Mouse (Mus musculus) megakaryocyte, embryonic 14.5 days (primary cell): ENCODE measurements around the gene Nav3. TPM values are rescaled to one million over a fixed set of nuclear protein-coding genes. Genes with fewer than 3 reads are reported as not detected.
"Not testable (repeated sequence)": the region's sequence is repeated elsewhere in the genome, so short reads cannot be mapped to it uniquely, and the experiment has no call there.

ENCODE experiments used
- H3K27me3 ChIP-seq: replicated peaks from 2 replicates; pipeline ENCODE3; 2012; ENCODE audit warnings: inconsistent platforms
- H3K36me3 ChIP-seq: replicated peaks from 2 replicates; pipeline ENCODE3; 2012; ENCODE audit warnings: low read length, inconsistent platforms, mixed read lengths
- H3K4me1 ChIP-seq: 2 replicates; pipeline ENCODE4 v1.6.1; 2012; ENCODE audit warnings: inconsistent platforms
- H3K4me3 ChIP-seq: replicated peaks from 2 replicates; pipeline ENCODE3; 2012; ENCODE audit warnings: moderate library complexity, mild to moderate bottlenecking, inconsistent platforms
- H3K9me3 ChIP-seq: 2 replicates; pipeline ENCODE4 v1.6.1; 2012; ENCODE audit warnings: inconsistent platforms
- FLI1 ChIP-seq: IDR thresholded peaks from 2 replicates; pipeline ENCODE4 v1.6.1; 2012; ENCODE audit warnings: low read length, inconsistent platforms, mixed read lengths
- GATA1 ChIP-seq: IDR thresholded peaks from 3 replicates; pipeline ENCODE4 v1.6.1; 2012; ENCODE audit warnings: mixed read lengths, low read length, inconsistent platforms, borderline replicate concordance
- polyA plus RNA-seq: library from polyadenylated mRNA; stranded (reverse); fragments of >175 nt; gene quantifications from 2 replicates; pipeline ENCODE4 v1.2.3, GENCODE M21; 2012; ENCODE audit warnings: low replicate concordance; ENCODE audit not compliant: insufficient read depth

Nav3 gene
- polyA plus RNA-seq, 1 experiment, result not detected

- TF ChIP-seq GATA1, result no peak
- no peak for TF ChIP-seq FLI1
- Histone ChIP-seq H3K4me3 (no peak overlapping the region), H3K4me1 (no peaks in the 10 kb centered on the region), H3K36me3 (no peaks in the 10 kb centered on the region), H3K27me3 (no peaks in the 10 kb centered on the region), H3K9me3 (peaks cover under 1% of the 10 kb centered on the region; the same call in 1 of the 2 replicates)
Observed at GRCm38 (mm10) chr10:110386476-110387197, 69.4 kb downstream of the Nav3 start.

- not testable (repeated sequence) for H3K4me3 ChIP-seq, H3K36me3 ChIP-seq, H3K27me3 ChIP-seq, H3K9me3 ChIP-seq, H3K4me1 ChIP-seq
Observed at GRCm38 (mm10) chr10:110383506-110384229, 72.3 kb downstream of the Nav3 start.

GRCm38 (mm10) chr10:110380792-110381191, 75.2 kb downstream of the Nav3 start:
- H3K27me3 ChIP-seq, result no peaks in the 10 kb centered on the region
- H3K4me3 ChIP-seq, result no peak overlapping the region
- H3K36me3 ChIP-seq, result no peaks in the 10 kb centered on the region
- peaks cover 11% of the 10 kb centered on the region; the same call in 1 of the 2 replicates for H3K9me3 ChIP-seq
- TF ChIP-seq GATA1, result no peak
- H3K4me1 ChIP-seq, result no peaks in the 10 kb centered on the region

- Histone ChIP-seq H3K36me3 (no peaks in the 10 kb centered on the region), H3K27me3 (no peaks in the 10 kb centered on the region), H3K4me1 (no peaks in the 10 kb centered on the region), H3K4me3 (no peak overlapping the region), H3K9me3 (peaks cover 13% of the 10 kb centered on the region; the same call in 1 of the 2 replicates)
- TF ChIP-seq GATA1, result no peak
- no peak for TF ChIP-seq FLI1
Observed at GRCm38 (mm10) chr10:110372724-110373455, 83.1 kb downstream of the Nav3 start.

- no peak for TF ChIP-seq FLI1
- Histone ChIP-seq H3K36me3 (no peaks in the 10 kb centered on the region), H3K4me1 (no peaks in the 10 kb centered on the region), H3K4me3 (no peak overlapping the region), H3K9me3 (peaks cover 20% of the 10 kb centered on the region), H3K27me3 (no peaks in the 10 kb centered on the region)
Observed at GRCm38 (mm10) chr10:110352148-110352547, 103.9 kb downstream of the Nav3 start.

- H3K9me3 ChIP-seq, result peaks cover 18% of the 10 kb centered on the region
- no peaks in the 10 kb centered on the region for H3K4me1 ChIP-seq
- TF ChIP-seq GATA1, result no peak
- no peak for TF ChIP-seq FLI1
- no peak overlapping the region for H3K4me3 ChIP-seq
- H3K36me3 ChIP-seq, result no peaks in the 10 kb centered on the region
- no peaks in the 10 kb centered on the region for H3K27me3 ChIP-seq
Observed at GRCm38 (mm10) chr10:110330030-110330429, 126.0 kb downstream of the Nav3 start.

- Histone ChIP-seq H3K9me3 (peaks cover 18% of the 10 kb centered on the region), H3K36me3 (no peaks in the 10 kb centered on the region), H3K4me3 (no peak overlapping the region), H3K4me1 (no peaks in the 10 kb centered on the region), H3K27me3 (no peaks in the 10 kb centered on the region)
- TF ChIP-seq GATA1, result no peak
- no peak for TF ChIP-seq FLI1
Observed at GRCm38 (mm10) chr10:110329629-110330028, 126.4 kb downstream of the Nav3 start.

- H3K36me3 ChIP-seq, result no peaks in the 10 kb centered on the region
- H3K4me3 ChIP-seq, result no peak overlapping the region
- peaks cover 11% of the 10 kb centered on the region for H3K9me3 ChIP-seq
- no peaks in the 10 kb centered on the region for H3K4me1 ChIP-seq
- no peak for TF ChIP-seq FLI1
- TF ChIP-seq GATA1, result no peak
- no peaks in the 10 kb centered on the region for H3K27me3 ChIP-seq
Observed at GRCm38 (mm10) chr10:110322082-110322632, 133.8 kb downstream of the Nav3 start.

- Histone ChIP-seq H3K4me1 (no peaks in the 10 kb centered on the region), H3K36me3 (no peaks in the 10 kb centered on the region), H3K4me3 (no peak overlapping the region), H3K9me3 (peaks cover 28% of the 10 kb centered on the region), H3K27me3 (no peaks in the 10 kb centered on the region)
- TF ChIP-seq FLI1 (no peak), GATA1 (no peak)
Observed at GRCm38 (mm10) chr10:110317275-110317674, 138.7 kb downstream of the Nav3 start.

- no peaks in the 10 kb centered on the region for H3K27me3 ChIP-seq
- TF ChIP-seq FLI1 (no peak), GATA1 (no peak)
- H3K4me1 ChIP-seq, result no peaks in the 10 kb centered on the region
- peaks cover 28% of the 10 kb centered on the region for H3K9me3 ChIP-seq
- H3K36me3 ChIP-seq, result no peaks in the 10 kb centered on the region
- H3K4me3 ChIP-seq, result no peak overlapping the region
Observed at GRCm38 (mm10) chr10:110314525-110314924, 141.5 kb downstream of the Nav3 start.
